Mouse (Mus musculus) layer of hippocampus, postnatal 25 days (tissue): ENCODE measurements at regions not wholly inside any gene's neighbourhood (a gene's known extent, or its start where the extent isn't known, plus 50 kb on each side); places are given as distances from the start of the nearest gene placed in this dataset.

Source experiments
- DNase-seq, 2 experiments: peaks; one replicate each; pipeline ENCODE4 v3.0.0; 2022; ENCODE audit warnings: mixed read lengths in 2 of 2, low spot score in 1 of 2; ENCODE audit errors: extremely low spot score in 1 of 2

- no peak for DNase-seq
Measured at GRCm38 (mm10) chrX:11821880-11822768, 338.0 kb downstream of the Bcor start.

DNA sequence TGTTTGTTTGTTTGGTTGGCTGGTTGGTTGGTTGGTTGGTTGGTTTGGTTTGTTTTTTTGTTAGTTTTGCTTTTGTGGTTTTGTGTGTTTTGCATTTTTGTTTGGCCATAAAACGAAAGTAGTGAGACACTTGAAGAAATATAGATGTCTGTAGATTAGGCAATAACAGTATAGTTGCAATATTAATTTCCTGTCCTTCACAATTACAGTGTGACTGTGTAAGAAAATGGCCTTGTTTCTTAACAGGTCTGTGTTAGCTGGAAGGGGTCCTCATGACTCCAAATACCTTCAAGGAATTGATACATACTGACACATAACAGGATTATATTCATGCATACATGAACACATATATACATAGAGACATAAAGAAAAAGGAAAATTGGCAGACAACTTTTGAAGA lies 334.2 kb downstream of the Bcor start:
- DNase-seq = no peak

GRCm38 (mm10) chrX:11826737-11827408 lies 333.3 kb downstream of the Bcor start:
- no peak for DNase-seq

GRCm38 (mm10) chrX:11829411-11830002 lies 330.6 kb downstream of the Bcor start:
- no peak for DNase-seq

GRCm38 (mm10) chrX:11837566-11837965 lies 322.6 kb downstream of the Bcor start:
- no peak for DNase-seq

- peak in 1 of 2 experiments; percentile 7 for DNase-seq
Measured at GRCm38 (mm10) chrX:11839665-11840245, 320.4 kb downstream of the Bcor start.

GRCm38 (mm10) chrX:11840319-11841035 lies 319.7 kb downstream of the Bcor start:
- no peak for DNase-seq

GRCm38 (mm10) chrX:11845566-11845965 lies 314.6 kb downstream of the Bcor start:
- no peak for DNase-seq

- no peak for DNase-seq
Measured at GRCm38 (mm10) chrX:11855910-11856309, 304.2 kb downstream of the Bcor start.

GRCm38 (mm10) chrX:11859396-11859795 lies 300.8 kb downstream of the Bcor start:
- DNase-seq = peak in 1 of 2 experiments; percentile 15

DNA sequence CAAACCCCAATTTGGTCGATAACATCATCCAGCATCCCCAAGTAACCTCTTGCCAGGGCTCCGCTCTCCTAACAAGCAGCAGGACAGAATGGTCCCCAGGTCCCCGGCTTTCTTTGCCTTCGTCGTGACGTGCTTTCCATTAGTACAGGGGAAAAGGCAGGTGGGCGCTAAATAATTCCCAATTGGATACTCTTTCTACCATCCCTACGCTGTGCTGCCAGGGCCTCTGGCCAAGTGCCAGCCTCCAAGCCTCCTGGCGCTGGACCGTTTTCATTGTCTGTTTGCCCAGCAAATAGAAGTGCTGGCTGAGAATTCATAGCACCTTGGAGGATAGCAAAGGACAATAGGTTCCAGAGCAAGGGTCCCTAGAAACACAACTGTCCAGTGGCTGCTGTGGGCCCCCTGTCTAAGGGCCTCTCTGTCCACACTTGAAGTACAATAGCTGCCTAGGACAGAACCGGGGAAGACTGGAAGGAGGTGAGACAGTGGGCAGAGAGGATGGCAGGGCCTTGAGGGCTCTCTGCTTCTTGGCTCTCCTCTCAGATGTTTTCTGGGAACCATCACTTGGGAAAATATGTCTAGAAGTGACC lies 298.9 kb downstream of the Bcor start:
- no peak for DNase-seq

- DNase-seq = no peak
Measured at GRCm38 (mm10) chrX:11861892-11862291, 298.3 kb downstream of the Bcor start.

DNA sequence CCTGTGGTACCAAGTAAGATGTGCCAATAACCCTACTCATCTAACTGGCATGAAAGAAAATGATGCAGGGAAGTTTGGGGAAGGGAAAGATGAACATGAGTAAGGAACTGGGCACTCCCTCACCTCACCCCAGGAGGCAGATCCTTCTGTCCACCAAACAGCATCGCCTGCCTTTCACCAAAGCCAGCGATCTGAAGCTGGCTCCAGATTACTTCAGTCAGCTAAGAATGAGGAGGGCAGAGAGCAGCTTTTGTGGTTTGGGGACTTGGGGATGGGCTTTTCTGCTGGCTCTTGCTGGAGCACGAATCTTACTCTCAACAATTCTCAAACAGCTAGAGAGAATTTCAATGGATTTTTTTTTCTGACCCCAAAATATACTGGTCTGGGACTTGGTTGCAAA lies 297.0 kb downstream of the Bcor start:
- DNase-seq = no peak

- DNase-seq = no peak
Measured at GRCm38 (mm10) chrX:11873913-11874312, 286.2 kb downstream of the Bcor start.

DNA sequence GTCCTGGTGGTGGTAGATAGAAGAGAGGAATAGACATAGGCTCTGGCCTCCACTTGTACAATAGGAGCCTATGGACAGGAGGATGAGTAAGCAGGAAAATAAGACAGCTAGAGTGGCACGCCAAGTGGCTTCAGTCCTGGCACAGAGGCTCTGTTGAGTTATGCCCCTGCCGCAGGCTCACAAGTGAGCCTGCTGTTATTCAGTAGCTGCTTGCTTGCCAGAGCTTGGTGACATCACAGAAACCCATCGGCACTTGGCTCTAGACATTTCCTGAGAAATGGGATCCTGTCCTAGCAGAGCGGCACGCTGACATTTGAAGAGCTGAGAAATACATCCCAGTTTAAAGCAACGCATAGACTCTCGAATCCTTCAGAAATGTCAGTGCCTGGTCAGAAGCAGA lies 283.5 kb downstream of the Bcor start:
- no peak for DNase-seq

- DNase-seq = no peak
Measured at GRCm38 (mm10) chrX:11878028-11878427, 282.1 kb downstream of the Bcor start.

GRCm38 (mm10) chrX:11880972-11881371 lies 279.2 kb downstream of the Bcor start:
- no peak for DNase-seq

GRCm38 (mm10) chrX:11883738-11884716 lies 276.1 kb downstream of the Bcor start:
- no peak for DNase-seq

- no peak for DNase-seq
Measured at GRCm38 (mm10) chrX:11892396-11892795, 267.8 kb downstream of the Bcor start.
